Mouse (Mus musculus): ENCODE data around the gene Tbc1d10c.

DNA sequence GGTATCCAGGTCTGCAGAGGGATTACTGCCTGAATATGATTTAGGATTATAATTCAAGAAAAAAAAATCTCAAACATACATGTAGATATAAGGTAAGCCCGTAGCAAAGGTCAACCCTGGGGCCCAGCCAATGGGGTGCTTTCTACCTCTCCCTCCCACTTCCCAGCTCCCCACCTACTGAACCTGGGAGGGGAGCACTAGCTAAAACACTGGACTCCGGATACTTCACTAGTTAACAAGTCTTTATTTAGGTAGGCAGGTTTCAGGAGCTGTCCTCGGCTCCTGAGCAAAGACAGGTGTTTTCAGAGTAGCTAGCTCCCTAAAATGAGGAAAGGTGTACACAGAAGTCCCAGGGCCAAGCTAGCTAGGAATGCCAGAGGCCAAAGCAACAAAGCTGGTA is 27.0 kb downstream of the Tbc1d10c start:
- TF ChIP-seq CTCF (conservative IDR thresholded peaks at IDR 0.05; ENCODE audit: low read length) (no peak), POU5F1 (IDR thresholded peaks at IDR 0.05; ENCODE audit: borderline replicate concordance, low read length) (no peak)
